Mouse (Mus musculus): ENCODE results near the gene Sfxn3. TPM values are rescaled to one million over a fixed set of nuclear protein-coding genes. Genes with fewer than 3 reads are reported as not detected.

Gene Sfxn3
- total RNA-seq (2023), result 53.8 TPM

DNA sequence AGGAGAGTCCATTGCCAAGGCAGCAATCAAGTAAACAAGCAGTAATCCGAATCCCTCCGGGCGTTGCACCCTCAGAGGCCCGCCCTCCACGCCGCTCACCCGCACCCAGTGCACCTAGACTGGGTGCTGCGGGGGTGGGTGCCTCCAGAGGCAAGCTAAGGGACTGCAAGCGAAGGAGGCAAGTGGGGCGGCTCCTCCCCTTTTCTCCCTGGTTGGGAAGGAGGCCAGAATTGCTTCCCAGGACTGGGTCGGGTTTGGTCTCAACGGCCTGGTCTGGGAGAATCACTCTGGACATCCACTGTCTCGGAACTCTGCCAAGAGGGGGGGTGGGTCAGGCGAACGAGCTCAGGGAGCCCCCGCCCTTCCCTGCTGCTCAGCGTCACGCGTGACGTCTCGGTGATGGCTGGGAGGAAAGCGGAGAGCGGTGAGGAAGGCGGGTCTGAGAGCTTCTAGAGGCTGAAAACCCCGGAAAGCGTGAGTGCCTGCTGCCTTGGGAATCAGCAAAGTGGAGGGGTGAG is at the start of gene Sfxn3:
TSS of gene Sfxn3 (plus strand) at position 87 of the 518 bp plus-strand sequence.

DNA sequence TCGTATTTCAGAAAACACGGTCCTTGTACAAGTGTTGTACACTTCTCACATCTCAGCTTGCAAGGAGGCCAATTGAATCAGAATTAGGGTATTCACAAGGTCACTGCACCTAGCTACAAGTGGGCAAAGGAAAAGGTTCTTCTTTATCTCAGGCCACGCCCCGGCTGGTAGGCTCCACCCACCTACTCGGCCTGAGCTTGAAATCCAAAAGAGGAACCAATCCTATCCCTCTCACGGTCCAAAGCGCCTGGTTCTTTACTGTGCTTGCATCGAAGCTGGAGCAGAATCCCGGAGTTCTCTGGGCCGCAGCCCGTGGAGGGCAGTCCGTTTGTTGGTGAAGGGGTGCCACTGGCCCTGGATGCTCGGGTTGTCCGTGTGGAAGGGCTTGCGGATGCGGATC is 41.9 kb upstream of the Sfxn3 start, which contains the start of gene Twnk:
TSS of gene Twnk (plus strand) at position 220 of the 400 bp plus-strand sequence.

DNA sequence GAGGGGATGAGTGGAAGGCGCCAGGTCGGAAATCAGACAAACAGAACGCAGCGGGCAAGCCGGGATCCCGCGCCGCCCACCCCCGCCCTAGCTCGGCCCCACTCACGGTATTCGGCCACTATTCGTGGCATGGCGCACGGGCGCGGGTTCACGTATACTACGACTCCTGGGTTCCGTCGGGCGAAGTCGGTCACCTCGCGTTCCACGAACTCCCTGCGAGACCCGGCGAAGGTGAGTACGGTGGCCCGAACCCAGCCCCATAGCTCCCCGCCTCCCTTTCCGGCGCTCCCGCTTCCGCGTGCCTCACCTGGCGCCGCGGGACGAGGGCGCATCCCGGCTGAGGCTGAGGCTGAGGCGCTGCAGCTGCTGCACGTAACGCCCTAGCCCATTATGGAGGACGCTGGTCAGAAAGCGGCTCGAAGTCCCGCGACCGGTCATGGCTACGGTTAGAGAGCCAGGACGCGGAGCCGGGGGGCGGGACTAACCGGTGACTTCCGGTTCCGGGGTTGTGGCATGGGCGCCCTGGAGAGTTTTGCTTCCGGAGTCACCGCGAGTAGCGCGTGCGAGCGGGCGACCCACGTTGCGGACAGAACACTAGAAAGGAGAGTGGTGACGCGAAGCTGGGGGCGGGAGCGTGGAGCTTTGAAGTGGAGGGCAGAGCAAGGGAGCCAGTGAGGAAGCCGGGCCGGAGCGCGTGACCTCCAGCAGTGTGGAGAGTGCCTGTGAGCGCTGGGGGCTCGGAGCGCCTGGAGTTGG is 41.2 kb upstream of the Sfxn3 start, which contains the start of gene Mrpl43:
TSS of gene Mrpl43 (minus strand) at position 486 of the 756 bp plus-strand sequence.

DNA sequence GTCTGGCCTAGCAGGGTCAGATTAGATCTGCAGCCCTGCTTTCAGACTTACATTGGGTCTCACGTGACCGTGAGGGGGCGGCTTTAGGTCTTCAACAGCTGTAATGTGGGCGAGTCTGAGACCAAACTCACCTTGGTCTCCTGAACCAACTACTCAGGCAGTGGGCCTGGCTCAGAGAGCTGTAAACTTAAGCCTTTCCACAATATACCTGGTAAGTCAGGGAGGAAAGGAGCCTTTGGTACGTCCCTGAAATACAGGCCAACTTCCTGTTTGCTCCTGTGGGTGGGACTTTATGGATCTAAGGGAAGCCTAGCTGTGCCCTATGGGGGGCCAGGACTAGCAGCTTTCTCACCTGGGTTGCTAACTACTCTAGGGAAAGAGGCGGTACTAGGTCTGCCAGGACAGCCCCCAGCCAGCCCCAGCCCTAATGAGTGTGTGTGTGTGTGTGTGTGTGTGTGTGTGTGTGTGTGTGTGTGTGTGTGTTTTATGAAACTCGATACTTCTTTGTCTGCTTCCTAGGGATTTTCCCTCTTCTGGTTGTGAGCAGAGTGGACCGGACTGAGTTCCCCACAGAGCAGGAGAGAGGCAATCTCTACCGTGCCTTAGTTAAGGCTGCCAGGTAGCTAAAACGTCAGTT is 32.9 kb upstream of the Sfxn3 start, which contains the start of gene Lzts2:
TSS of gene Lzts2 (plus strand) at position 80 of the 637 bp plus-strand sequence.

DNA sequence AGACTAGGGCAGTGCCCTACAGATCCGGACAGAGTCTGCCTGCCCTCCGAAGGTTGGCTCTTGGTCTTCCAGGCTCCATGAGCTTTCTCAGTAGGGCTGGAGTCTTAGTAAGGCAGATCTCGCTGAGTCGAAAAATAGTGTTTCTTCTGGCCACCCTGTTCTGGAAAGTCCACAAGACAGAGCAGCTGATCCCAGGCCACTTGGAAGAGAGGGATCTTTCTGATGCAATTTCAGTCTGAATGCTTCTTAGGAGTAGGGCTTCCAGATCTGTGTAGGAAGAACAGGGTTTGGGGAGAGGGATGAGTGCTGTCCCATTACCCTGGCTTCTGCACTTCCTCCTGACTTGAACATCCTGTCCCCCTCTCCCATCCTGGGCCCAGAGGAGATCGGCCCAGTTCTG is 1.7 kb upstream of the Sfxn3 start, which contains the start of gene Pdzd7:
TSS of gene Pdzd7 (minus strand) at position 67 of the 400 bp plus-strand sequence.

DNA sequence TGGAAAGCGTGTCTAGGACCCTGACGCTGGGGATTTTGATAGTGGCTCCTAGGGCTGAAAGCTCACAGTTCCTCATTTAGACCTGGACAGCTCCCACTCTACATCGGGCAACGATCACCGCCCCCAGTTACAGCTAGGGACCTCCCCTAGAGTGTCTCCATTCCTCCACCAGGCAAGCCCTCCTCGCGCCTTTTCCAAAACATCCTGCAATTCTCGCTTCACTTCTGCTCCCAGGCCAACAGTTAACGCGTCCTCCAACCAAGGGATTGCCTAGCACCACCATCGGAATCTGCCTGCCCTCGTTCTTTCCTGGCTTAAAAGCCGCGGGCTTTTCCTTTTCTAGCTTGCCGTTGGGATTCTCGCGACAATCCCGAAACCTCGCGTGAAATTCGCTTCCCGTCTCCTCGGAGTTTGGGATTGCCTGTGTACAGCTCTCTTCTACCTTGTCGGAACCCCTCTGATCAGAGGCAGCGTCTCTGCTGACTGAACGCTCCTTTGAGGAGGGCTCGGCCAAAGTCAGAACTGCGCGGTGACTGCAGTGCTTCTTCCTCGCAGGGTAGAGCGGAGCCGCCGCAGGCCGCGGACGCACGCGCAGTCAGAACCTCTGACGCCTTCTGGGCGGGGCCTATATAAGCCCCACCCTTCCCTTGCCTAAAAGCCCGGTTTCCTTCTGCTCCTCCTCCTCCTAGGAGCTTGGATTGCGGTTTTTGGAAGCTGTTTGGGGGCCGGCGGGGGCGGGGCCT is 27.4 kb downstream of the Sfxn3 start, which contains the start of gene Kazald1:
TSS of gene Kazald1 (plus strand) at position 662 of the 743 bp plus-strand sequence.

Other genes with a start within 250 kb of the Sfxn3 start
- gene Slf2, start 116.4 kb upstream of the Sfxn3 start, total RNA-seq (2023), result 44.0 TPM
- gene Sema4g, start 58.4 kb upstream of the Sfxn3 start, total RNA-seq (2023), result 0.35 TPM
- 12.1 TPM for gene Twnk, start 41.8 kb upstream of the Sfxn3 start, total RNA-seq (2023)
- gene Mrpl43, start 41.1 kb upstream of the Sfxn3 start, total RNA-seq (2023), result 21.1 TPM
- gene Lzts2, start 33.1 kb upstream of the Sfxn3 start, total RNA-seq (2023), result 2.4 TPM
- not detected for gene Pdzd7, start 1.8 kb upstream of the Sfxn3 start, total RNA-seq (2023)
- not detected for gene Kazald1, start 27.7 kb downstream of the Sfxn3 start, total RNA-seq (2023)
- not detected for gene Tlx1, start 103.2 kb downstream of the Sfxn3 start, total RNA-seq (2023)
- not detected for gene Lbx1, start 188.3 kb downstream of the Sfxn3 start, total RNA-seq (2023)